Mouse (Mus musculus): ENCODE measurements around the gene Tmem107. TPM values are rescaled to one million over a fixed set of nuclear protein-coding genes. Genes with fewer than 3 reads are reported as not detected.

The Tmem107 gene
- polyA plus RNA-seq, 1 experiment from 2014 or later = 47.6 TPM

GRCm38 (mm10) chr11:69060448-69061254 is 10.0 kb upstream of the Tmem107 start:
- no peaks in the 10 kb centered on the region for H3K9me3 ChIP-seq
- H3K4me1 ChIP-seq = peaks cover 45% of the 10 kb centered on the region
- peak overlapping the region; percentile 87 for H3K27ac ChIP-seq (replicated peaks)
- H3K4me3 ChIP-seq = peak overlapping the region; percentile 94
- no peaks in the 10 kb centered on the region for H3K27me3 ChIP-seq
- H3K4me2 ChIP-seq (replicated peaks) = peak overlapping the region; percentile 91
- ATAC-seq (replicated peaks) = no peak
- H3K36me3 ChIP-seq = no peaks in the 10 kb centered on the region
- 1% methylated on average over 40 of the region's 40 CpGs for WGBS
- peak overlapping the region; percentile 67 for H3K9ac ChIP-seq (replicated peaks)

DNA sequence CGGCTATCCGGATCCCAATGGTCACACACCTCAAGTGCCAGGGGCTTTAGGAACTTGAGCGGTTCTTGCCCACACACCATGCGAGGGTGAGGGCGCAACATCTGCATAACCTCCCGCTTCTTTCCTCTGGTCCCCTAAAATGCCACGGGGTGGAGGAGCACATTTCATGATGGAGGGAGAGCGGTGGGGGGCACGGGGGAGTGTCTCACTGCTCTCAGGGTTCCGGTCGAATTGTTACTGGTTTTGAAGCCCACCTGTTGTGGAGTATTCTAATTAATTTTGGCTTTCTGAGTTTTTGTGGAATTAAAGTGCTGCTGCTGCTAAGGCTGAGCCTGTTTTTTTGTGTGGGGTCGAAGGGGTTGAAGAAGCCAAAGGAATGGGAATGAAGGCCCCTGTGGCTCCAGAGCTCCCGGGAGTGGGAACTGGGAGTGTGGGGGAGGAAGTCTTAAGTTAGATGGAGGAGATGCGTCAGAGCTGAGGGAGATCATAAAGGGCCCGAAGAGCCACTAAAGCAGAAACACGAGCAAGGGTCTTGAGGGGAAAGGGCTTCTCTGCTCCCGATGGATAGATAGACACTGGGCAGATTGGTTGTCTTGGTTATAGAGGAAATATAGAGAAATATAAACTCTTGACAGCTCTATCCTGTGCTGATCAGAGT is 9.2 kb upstream of the Tmem107 start:
- WGBS = 9% methylated on average over 17 of the region's 17 CpGs
- Histone ChIP-seq H3K27me3 (no peaks in the 10 kb centered on the region), H3K27ac (replicated peaks) (no peak overlapping the region), H3K4me3 (peak overlapping the region; percentile 94), H3K4me2 (replicated peaks) (peak overlapping the region; percentile 91), H3K4me1 (peaks cover 52% of the 10 kb centered on the region), H3K9me3 (no peaks in the 10 kb centered on the region), H3K9ac (replicated peaks) (peak overlapping the region; percentile 67), H3K36me3 (no peaks in the 10 kb centered on the region)
- no peak for ATAC-seq (replicated peaks)

- under 1% methylated on average over 17 of the region's 17 CpGs for WGBS
- Histone ChIP-seq H3K27me3 (no peaks in the 10 kb centered on the region), H3K4me3 (peak overlapping the region; percentile 66), H3K36me3 (no peaks in the 10 kb centered on the region), H3K4me2 (replicated peaks) (peak overlapping the region; percentile 91), H3K4me1 (peaks cover 60% of the 10 kb centered on the region), H3K9me3 (no peaks in the 10 kb centered on the region), H3K27ac (replicated peaks) (peak overlapping the region; percentile 81), H3K9ac (replicated peaks) (no peak overlapping the region)
- peak; percentile 0; the same call in 1 of the 2 replicates for ATAC-seq (replicated peaks)
Measured at GRCm38 (mm10) chr11:69062194-69062760, 8.3 kb upstream of the Tmem107 start.

DNA sequence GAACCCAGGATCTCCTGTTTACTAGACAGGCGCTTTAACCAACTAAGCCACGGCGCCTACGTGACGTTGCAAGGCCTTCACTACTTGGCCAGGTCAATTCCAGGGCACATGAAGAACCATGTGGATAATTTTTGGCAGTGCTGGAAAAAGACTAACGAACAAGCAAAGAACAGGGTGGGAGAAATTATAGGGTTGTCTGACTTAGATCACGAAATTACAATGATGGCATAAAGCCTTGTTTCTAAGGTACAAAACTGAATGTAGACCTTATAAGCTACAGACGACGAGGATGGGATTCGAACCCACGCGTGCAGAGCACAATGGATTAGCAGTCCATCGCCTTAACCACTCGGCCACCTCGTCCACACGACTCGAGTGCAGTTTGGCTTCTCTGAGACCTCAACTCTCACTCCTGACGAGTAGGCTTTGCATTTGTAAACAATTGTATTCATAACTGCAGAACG is 7.8 kb upstream of the Tmem107 start:
- peak overlapping the region; percentile 91 for H3K4me2 ChIP-seq (replicated peaks)
- H3K27me3 ChIP-seq = no peaks in the 10 kb centered on the region
- WGBS = under 1% methylated on average over 19 of the region's 19 CpGs
- peak; percentile 52 for ATAC-seq (replicated peaks)
- H3K9ac ChIP-seq (replicated peaks) = peak overlapping the region; percentile 30; the same call in 1 of the 2 replicates
- peaks cover 60% of the 10 kb centered on the region for H3K4me1 ChIP-seq
- no peaks in the 10 kb centered on the region for H3K9me3 ChIP-seq
- peak overlapping the region; percentile 81 for H3K27ac ChIP-seq (replicated peaks)
- peak overlapping the region; percentile 66 for H3K4me3 ChIP-seq
- H3K36me3 ChIP-seq = no peaks in the 10 kb centered on the region

- peak; percentile 20 for ATAC-seq (replicated peaks)
- peaks cover 52% of the 10 kb centered on the region for H3K4me1 ChIP-seq
- H3K27me3 ChIP-seq = no peaks in the 10 kb centered on the region
- peak overlapping the region; percentile 91 for H3K4me2 ChIP-seq (replicated peaks)
- H3K9me3 ChIP-seq = no peaks in the 10 kb centered on the region
- under 1% methylated on average over 31 of the region's 31 CpGs for WGBS
- H3K4me3 ChIP-seq = peak overlapping the region; percentile 66
- no peaks in the 10 kb centered on the region for H3K36me3 ChIP-seq
- H3K27ac ChIP-seq (replicated peaks) = peak overlapping the region; percentile 81
- peak overlapping the region; percentile 54 for H3K9ac ChIP-seq (replicated peaks)
Measured at GRCm38 (mm10) chr11:69063413-69064201, 7.0 kb upstream of the Tmem107 start.

DNA sequence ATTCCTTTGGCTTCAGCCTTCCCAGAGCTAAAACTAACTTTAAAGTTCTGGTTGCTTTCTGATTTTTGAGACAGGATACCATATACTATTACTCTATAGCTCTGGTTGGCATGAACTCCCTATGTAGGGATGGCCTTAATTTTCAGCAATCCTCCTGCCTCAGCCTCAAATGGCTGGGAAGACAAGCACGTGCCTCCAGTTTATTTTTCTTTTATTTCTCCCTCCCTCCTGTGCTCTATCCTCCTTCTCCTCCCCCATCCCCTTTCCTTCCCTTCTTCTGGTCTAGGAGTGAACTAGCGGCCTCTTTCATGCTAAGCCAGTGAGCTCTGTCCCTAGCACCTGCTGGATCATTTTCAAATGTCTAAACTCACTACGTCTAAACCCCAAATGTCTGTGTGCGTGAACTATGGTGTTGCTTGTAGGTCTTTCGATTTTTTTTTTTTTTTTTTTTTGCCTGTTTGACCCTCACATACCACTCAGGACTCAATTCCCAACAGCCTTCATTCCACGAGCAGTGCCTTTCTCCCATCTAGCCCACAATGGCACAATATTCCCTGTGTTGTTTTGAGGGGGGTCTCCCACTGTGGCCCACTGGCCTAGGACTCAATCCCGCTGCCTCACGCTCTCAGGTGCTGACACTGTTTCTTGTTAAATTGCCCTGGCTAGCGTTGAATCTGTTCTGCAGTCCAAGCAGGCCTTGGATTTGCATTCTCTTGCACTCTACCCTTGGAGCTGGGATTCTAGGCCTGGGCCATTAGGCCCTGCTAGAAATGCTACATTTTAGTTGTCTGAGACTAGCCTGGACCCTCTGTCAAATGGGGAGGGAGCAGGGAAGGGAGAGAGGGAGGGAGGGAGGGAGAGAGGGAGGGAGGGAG is 6.1 kb upstream of the Tmem107 start:
- no peaks in the 10 kb centered on the region for H3K27me3 ChIP-seq
- no peak for ATAC-seq (replicated peaks)
- WGBS = 46% methylated on average over 9 of the region's 9 CpGs
- H3K4me2 ChIP-seq (replicated peaks) = peak overlapping the region; percentile 91
- peak overlapping the region; percentile 66 for H3K4me3 ChIP-seq
- H3K9ac ChIP-seq (replicated peaks) = peak overlapping the region; percentile 54
- H3K9me3 ChIP-seq = no peaks in the 10 kb centered on the region
- H3K27ac ChIP-seq (replicated peaks) = peak overlapping the region; percentile 73; the same call in 1 of the 2 replicates
- H3K36me3 ChIP-seq = no peaks in the 10 kb centered on the region
- H3K4me1 ChIP-seq = peaks cover 48% of the 10 kb centered on the region

DNA sequence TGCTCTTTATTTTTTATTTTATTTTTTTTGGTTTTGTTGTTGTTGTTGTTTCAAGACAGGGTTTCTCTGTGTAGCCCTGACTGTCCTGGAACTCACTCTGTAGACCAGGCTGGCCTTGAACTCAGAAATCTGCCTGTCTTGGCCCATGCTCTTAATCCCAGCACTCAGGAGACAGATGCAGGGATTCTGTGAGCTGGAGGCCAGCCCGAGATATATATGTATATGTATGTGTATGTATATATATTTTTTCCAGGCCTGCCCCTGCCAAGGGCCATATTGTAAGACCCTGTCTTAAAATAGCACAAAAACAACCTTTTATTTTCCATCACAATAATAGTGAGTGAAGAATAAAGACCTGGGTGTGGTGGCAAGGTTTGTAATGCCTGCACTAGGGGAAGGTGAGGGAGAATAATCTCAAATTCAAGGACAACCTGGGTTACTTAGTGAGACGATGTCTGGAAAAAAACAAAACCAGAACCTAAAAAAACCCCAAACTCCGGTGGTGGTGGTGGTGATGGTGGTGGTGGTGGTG is 5.1 kb upstream of the Tmem107 start:
- Histone ChIP-seq H3K27ac (replicated peaks) (no peak overlapping the region), H3K36me3 (no peaks in the 10 kb centered on the region), H3K4me3 (peak overlapping the region; percentile 45; the same call in 1 of the 2 replicates), H3K27me3 (no peaks in the 10 kb centered on the region), H3K4me1 (peaks cover 51% of the 10 kb centered on the region), H3K4me2 (replicated peaks) (peak overlapping the region; percentile 89), H3K9ac (replicated peaks) (no peak overlapping the region), H3K9me3 (no peaks in the 10 kb centered on the region)
- no peak for ATAC-seq (replicated peaks)
- 59% methylated on average over 3 of the region's 3 CpGs for WGBS

DNA sequence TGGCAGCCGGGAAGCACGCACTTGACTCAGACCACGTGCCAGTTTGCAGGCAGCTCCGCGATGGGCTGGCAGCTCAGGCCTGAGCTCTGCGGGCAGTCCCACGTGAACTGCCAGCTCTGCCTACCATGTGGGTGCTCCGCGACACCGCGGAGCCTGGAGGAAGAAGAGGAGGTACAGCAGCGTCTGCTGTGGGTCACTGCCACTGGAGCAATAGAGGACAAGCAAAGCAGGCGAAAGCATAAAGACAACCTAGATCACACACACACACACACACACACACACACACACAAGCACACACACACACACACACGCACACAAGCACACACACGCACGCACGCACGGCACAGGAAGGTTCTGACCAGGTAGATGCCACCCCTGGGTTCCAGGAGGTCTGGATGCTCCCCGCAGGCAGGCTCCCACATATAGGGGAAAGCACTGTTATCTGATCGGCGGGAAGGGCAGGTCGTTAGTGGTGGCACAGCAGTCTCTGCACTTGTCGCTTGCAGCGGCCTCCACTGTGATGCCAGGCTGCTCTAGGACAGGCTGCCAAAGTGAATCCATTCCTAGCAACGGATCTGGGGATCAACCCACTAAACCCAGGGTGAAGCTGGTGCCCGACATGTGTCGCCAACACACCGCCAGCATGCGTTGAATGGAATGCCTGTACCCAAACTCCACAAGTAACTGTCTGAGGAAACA is 4.3 kb upstream of the Tmem107 start:
- no peaks in the 10 kb centered on the region for H3K36me3 ChIP-seq
- H3K4me3 ChIP-seq = peak overlapping the region; percentile 45
- H3K9ac ChIP-seq (replicated peaks) = peak overlapping the region; percentile 55
- H3K4me2 ChIP-seq (replicated peaks) = peak overlapping the region; percentile 89
- WGBS = under 1% methylated on average over 29 of the region's 29 CpGs
- H3K27ac ChIP-seq (replicated peaks) = peak overlapping the region; percentile 56
- H3K4me1 ChIP-seq = peaks cover 46% of the 10 kb centered on the region
- H3K9me3 ChIP-seq = no peaks in the 10 kb centered on the region
- no peaks in the 10 kb centered on the region for H3K27me3 ChIP-seq
- no peak for ATAC-seq (replicated peaks)

GRCm38 (mm10) chr11:69066956-69067355 is 3.6 kb upstream of the Tmem107 start:
- peak overlapping the region; percentile 55; the same call in 1 of the 2 replicates for H3K9ac ChIP-seq (replicated peaks)
- no peak for ATAC-seq (replicated peaks)

GRCm38 (mm10) chr11:69067601-69068000 is 3.0 kb upstream of the Tmem107 start:
- Histone ChIP-seq H3K4me1 (peaks cover 46% of the 10 kb centered on the region), H3K27ac (replicated peaks) (no peak overlapping the region), H3K36me3 (no peaks in the 10 kb centered on the region), H3K4me3 (no peak overlapping the region), H3K27me3 (no peaks in the 10 kb centered on the region), H3K9me3 (no peaks in the 10 kb centered on the region), H3K4me2 (replicated peaks) (no peak overlapping the region), H3K9ac (replicated peaks) (no peak overlapping the region)
- no peak for ATAC-seq (replicated peaks)
- WGBS = 58% methylated on average over 6 of the region's 6 CpGs

More at GRCm38 (mm10) chr11:69066956-69067355, 3.6 kb upstream of the Tmem107 start:
- Histone ChIP-seq H3K4me1 (peaks cover 46% of the 10 kb centered on the region), H3K4me3 (peak overlapping the region; percentile 45), H3K27ac (replicated peaks) (no peak overlapping the region; the same call in 1 of the 2 replicates), H3K9me3 (no peaks in the 10 kb centered on the region), H3K4me2 (replicated peaks) (peak overlapping the region; percentile 89), H3K36me3 (no peaks in the 10 kb centered on the region), H3K27me3 (no peaks in the 10 kb centered on the region)
- 12% methylated on average over 8 of the region's 8 CpGs for WGBS

All from forebrain, embryonic 15.5 days (tissue).